Mouse (Mus musculus): ENCODE measurements around the gene Cdk15.

The Cdk15 gene

GRCm38 (mm10) chr1:59332737-59333385 is 76.2 kb downstream of the Cdk15 start:
- DNase-seq, result peak in 1 of 2 experiments; percentile 45

GRCm38 (mm10) chr1:59333386-59333759 is 76.7 kb downstream of the Cdk15 start:
- DNase-seq, result peak; percentile 65 to 70

DNA sequence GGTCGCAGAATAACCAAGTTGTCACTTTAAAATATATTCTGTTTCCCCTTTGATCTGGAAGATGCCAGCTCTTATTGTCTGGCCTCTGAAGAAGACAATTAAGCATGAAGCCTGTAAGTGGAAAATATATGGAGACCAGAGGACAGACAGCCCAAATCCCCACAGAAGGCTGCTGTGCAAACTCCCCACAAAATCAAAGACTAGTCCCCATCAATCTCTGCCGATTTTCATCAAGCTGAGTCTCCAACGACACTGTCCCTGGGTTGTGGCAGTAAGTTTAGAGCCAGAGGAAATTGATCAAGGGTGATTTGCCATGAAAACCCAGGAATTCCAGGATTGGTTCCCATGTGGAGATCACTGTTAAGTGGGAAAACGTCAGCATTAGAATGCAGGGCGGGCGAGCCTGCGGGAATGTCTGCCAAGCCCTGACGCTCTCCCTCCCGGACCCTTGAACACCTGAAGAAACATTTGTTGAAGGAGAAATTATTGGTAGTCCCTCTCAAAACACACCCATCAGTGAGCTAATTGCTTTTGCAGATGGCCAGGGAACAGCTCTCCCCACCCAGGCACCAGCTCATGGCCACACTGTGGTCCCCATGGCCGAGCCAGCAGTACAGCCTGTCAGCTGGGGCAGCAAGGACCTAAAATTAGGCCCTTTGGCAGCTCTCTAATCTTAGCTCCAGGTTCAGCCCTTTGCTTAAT is 77.3 kb downstream of the Cdk15 start:
- DNase-seq, result peak; percentile 68 to 72

DNA sequence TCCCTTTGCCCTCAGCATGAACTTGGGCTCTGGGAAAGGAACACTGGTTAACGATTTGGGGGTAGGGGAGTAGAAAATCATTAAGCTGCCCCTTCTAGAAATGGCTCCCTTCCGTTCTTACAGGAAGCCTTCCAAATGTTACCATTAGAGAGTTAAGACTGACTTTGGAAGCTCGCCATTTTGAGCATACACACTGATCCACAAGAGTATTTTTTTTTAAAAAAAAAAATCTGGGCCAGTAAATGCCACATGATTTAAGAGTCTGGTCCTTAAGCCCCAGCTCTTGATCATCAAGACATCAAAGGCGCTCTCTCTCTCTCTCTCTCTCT is 77.8 kb downstream of the Cdk15 start:
- no peak for DNase-seq

- DNase-seq, result no peak
Observed at GRCm38 (mm10) chr1:59336256-59336655, 79.5 kb downstream of the Cdk15 start.

- peak; percentile 82 to 83 for DNase-seq
Observed at GRCm38 (mm10) chr1:59340814-59341588, 84.3 kb downstream of the Cdk15 start.

GRCm38 (mm10) chr1:59341697-59342096 is 85.0 kb downstream of the Cdk15 start:
- no peak for DNase-seq

DNA sequence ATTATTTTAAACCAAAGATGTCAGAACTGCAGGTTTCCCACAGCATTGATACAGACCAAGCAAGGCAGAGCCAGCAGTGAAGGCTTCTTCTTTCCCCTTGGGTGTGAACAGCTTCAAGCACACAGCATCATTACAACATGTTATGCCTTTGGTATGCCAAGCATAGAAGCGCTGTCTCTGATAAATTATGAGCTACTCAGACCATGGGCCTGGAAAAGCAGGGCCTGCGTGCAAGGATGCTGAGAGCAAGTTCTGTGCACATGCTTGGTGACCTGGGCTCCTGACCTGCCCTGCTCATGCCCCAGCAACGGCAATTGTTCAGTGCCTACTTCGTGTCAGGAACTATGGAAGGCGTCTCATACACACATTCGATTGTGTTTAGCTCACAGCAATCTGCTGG is 85.4 kb downstream of the Cdk15 start:
- DNase-seq, result peak in 1 of 2 experiments; percentile 9

GRCm38 (mm10) chr1:59352706-59353105 is 96.0 kb downstream of the Cdk15 start:
- DNase-seq, result no peak

DNA sequence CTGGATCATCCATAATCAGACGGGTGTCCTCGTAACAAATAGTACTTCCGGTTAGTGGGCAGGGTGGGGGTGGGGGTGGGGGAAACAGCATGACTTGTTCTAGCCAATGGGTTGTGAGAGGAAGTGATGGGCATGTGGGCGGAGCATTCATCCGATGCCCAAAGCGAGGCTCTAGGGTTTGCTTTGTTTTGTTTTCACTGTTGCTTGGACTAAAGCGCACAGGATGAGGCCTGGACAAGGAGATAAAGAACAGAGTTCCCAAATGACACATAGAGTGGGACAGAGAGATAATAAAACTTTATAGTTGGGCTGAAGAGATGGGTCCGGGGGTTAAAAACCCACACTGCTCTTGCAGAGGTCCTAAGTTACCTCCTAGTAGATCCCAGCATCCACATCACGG is 98.7 kb downstream of the Cdk15 start:
- no peak for DNase-seq

GRCm38 (mm10) chr1:59359136-59359535 is 102.4 kb downstream of the Cdk15 start:
- DNase-seq, result no peak

GRCm38 (mm10) chr1:59360834-59361233 is 104.1 kb downstream of the Cdk15 start:
- DNase-seq, result no peak

DNA sequence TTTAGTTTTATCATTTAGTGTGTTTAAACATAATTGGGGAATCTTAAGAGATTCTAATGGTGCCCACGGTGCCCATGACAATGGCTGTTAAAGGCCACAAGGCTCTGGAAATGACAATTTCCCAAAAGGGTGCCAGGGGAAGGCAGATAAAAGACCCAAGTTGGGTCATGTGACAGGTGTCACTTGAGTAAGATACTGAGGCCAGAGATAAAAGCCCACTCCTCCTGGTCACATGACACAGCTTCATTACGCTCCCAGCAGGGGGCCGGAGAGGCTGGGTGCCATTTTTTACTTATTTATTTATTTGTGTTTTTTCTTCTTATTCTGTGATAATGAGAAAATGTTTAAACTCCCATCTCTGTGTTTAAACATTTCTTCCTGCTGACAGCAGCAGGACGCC is 104.8 kb downstream of the Cdk15 start:
- DNase-seq, result no peak

DNA sequence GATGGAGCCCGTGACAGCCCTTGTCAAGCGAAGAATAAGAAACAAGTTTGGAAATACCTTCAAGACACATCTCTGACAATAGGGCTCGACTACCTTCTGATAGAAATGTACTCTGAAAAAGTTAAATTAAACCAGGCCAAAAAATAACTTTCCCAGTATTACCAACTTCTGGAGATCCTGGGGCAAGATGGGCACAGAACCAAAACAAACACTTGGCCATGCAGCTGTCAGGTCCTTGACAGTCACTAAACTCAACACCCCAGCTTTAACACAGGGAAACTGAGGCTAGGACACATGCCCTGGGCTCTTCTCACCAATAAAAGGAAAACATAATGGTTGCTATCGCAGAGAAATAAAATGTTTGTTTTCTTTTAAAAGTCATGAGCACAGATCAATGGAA is 105.3 kb downstream of the Cdk15 start:
- no peak for DNase-seq

GRCm38 (mm10) chr1:59364463-59365040 is 107.8 kb downstream of the Cdk15 start:
- DNase-seq, result no peak

DNA sequence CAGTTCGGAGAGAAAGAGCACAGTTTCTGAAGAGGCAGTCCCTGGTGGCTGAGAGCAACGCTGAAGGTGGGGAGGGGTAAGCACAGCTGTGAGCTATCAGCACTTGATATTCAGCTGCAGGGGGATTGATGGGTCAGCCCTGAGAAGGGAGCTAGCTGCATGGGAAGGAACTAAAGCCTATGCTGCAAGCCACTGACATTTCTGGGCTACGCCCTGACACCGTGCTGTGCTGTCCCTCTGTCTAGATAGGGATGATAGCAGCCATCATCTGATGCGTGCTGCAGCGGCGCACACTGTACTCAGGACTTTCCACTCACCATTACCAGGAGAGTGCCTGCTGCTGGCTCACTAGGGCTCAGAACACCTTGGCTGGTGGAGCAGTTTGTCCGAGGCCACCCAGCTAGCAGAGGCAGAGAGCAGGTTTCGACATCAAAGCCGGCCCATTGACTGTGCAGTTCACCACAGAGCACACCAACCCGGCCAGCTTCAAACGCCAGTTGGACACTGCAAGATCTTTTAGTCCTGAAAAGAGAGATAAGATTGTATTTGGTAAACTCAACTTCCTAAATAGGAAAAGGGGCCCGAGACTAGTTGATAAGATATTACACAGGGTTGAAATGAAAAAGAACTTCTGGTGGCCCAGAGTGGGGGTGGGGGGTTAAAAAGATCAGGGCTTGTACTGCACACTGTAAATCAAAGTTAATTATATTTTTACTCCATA is 111.4 kb downstream of the Cdk15 start:
- DNase-seq, result no peak

GRCm38 (mm10) chr1:59368649-59369319 is 112.1 kb downstream of the Cdk15 start:
- no peak for DNase-seq

- DNase-seq, result no peak
Observed at GRCm38 (mm10) chr1:59369320-59369685, 112.6 kb downstream of the Cdk15 start.

GRCm38 (mm10) chr1:59370355-59370950 is 113.7 kb downstream of the Cdk15 start:
- DNase-seq, result no peak

DNA sequence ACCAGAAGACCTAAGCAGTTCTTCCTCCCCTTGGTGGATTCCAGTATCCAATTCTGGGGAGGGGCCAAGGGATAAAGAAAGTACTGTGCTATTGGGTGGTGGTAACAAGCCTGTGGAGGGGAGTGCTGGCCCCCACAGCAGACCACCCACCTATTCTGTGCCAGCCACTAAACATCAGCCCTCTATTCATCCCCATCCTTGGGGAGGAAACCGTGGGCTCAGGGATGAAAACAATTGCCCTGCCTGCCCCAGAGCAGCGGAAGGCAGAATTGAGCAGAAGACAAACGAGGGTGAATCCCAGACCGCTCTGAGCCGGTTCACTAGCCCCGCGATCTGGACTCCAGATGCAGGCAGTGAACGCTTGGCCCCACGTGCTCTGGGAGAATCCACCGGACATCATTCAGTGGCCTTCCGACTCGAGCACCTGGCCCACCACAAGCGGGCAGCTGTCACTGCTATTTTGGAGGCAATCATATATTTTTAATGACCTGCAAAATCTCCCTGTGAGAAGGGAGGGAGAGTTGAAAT is 119.4 kb downstream of the Cdk15 start:
- peak; percentile 81 to 84 for DNase-seq

DNA sequence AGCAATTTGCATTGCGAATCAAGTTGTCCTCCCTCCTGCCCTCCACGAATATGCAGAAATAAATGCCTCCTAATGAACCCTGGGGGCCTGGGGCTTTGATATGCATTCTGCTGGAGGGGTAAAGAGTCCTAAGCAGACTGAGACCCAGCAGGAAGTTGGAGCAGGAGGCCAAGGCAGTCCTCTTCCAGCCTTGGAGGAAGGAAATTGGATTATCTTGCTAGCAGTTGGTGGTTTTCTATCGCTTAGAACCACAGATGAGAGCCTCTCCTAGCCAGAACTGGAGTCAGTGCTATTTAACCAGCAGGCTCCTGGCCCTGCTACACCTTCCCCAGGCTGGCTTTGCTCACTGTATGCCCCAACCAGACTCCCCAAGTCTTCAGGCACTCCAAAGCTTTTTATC is 119.9 kb downstream of the Cdk15 start:
- DNase-seq, result peak; percentile 91 to 96

DNA sequence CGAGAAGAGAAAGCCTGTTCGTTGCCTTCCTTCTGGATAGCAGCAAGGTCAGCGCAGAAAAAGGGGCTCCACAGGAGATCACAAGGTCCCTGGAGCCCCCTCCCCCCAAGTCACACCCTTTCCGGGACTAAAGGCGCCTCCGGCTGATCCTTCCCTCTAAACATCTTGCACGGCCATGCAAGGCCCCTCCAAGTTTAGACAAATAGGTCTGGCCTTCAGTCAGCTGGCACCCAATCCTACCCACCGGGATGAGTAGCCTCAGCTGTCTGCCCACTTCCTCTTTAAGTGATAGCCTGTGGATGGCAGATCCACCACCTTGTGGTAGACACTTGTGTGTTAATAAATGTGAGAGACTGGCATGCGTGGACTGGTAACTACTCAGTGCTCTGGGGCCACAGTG is 120.6 kb downstream of the Cdk15 start:
- peak; percentile 61 to 68 for DNase-seq

All from cerebellum, postnatal 10 days (tissue).